Mouse (Mus musculus) T-helper 17 cell (primary cell): ENCODE results near the gene Pgbd5.

ENCODE experiments used
- in situ Hi-C, 2 experiments: fragments of 300-600 bp; cut with MboI, MseI; formaldehyde crosslinking; loops; 1 replicate in 1 of 2; 2 replicates in 1 of 2; pipeline ENCODE4 v1.15.1; 2025; ENCODE audit warnings: high pct_unique_total_duplicates in 2 of 2

Pgbd5 gene

DNA sequence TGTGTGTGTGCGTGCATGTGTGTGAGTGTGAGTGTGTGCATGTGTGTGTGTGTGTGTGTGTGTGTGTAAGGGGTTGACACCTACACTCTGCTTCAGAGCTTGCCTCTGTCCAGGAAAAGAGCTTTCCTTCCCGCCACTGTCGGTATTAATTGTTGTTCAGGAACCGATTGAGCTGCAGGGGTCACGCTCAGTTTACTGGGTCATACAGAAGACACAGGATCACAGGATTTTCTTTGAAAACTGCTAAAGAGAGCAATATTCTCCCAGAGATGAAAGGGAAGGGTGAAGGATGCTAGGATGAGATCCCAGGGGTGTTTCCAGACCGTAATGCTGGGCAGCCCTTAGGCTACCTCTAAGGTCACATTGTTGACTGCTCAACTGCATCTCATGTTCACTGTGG is at the start of gene Pgbd5:
Pgbd5 (minus strand) TSS at position 101 of the 400 bp plus-strand sequence.
- in situ Hi-C loops, result no loop called here

GRCm38 (mm10) chr8:124483356-124484115 is 44.1 kb upstream of the Pgbd5 start:
- in situ Hi-C loops, result no loop called here

DNA sequence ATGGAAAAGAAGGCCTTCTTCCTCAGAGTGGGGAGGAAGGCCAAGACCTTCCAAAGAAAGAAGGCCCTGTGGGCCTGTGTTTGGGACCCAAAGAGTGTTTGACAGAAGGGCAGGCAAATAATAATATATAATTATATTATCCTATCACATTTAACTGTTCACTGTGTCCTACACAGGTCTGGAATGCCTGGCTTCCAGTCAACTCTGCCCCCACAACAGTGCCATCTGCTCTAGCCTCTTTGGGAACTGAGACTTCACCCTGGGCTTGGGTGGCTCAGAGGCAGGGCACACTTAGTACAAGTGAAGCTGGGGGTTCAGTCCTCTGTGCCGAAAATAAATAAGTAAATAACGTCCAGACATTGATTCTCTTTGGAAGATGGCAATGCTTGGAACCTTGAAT is 43.3 kb upstream of the Pgbd5 start:
- in situ Hi-C loops, result no loop called here

DNA sequence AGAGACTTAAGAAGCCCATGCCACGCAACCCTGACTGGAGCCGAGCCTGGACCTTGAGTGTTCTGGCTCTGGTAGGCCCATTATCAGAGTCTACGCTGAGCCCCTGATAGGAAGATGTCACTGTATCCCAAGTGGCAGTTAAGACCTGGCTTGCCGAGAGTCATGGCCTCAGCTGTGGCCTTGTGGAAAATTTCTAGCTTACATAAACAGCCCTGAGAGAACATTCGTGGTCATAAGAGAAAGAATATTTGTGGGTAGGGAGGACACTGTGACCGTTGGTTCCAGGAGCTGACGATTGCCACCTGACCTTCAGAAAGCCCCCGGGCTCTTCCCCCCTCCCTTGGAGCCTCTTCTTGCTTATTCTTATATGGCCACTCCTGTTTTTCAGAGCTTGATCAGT is 40.9 kb upstream of the Pgbd5 start:
- in situ Hi-C loops, result no loop called here

DNA sequence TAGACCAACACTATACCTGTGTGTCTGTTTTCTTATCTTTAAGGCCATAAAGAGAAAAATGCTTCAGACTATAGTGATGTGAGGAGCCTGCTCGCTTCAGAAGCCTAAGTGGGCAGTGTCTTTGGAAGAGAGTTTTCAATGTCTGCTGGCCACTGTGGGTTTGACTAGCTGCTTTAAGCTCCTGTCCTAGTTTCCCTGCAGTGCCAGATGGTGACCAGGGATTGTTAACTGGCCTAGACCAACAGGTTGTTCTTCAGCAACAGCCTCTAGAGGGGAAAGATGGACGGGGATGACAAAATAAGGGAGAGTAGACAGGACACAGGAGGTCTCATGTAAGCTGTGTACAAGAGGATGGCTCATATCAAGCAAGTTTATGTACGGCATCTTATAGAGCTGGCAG is 39.8 kb upstream of the Pgbd5 start:
- in situ Hi-C loops, result loop anchor here in 1 of 2 experiments (10.0 kb wide), 1 partner anchor 794 kb away; no protein-coding TSS in a partner anchor

DNA sequence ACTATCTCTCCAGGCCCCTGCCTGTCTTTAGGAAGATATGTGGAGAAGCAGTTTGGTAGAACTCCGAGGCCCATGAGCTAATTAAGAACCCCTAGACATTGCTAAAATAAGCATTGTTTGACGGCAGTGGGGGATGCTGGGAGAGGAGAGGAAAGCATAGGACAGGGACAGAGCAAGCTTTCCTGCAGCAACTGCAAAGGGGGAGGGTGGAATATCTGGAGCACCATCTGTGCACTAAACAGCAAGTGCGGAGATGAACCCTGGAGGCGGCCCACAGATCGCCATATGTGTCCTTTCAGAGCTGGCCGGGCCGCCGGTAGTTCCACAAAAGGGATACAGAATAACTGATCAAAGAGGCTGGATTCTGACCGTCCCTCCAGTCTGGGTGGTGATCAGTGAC is 37.2 kb upstream of the Pgbd5 start:
- in situ Hi-C loops, result loop anchor here in 1 of 2 experiments (10.0 kb wide), 1 partner anchor 792 kb away; no protein-coding TSS in a partner anchor

DNA sequence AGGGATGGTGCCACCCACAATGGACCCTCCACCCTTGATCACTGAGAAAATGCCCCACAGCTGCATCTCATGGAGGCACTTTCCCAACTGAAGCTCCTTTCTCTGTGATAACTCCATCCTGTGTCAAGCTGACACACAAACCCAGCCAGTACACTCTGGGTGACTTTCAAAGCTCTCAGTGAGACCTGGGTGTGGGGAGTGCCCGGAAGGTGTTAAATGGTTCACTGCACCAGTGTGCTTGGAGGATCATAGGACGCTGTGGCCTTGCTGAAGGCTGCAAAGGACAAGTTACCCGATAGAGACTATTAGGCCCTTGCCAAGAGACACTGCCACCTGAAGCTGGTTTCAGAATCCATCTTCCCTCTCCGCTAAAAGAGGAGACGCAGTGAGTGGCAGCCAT is 36.2 kb upstream of the Pgbd5 start:
- in situ Hi-C loops, result loop anchor here in 1 of 2 experiments (10.0 kb wide), 1 partner anchor 791 kb away; no protein-coding TSS in a partner anchor

- in situ Hi-C loops, result loop anchor here in 1 of 2 experiments (5.0 kb wide), 1 partner anchor 83 kb away; no protein-coding TSS in a partner anchor
Measured at GRCm38 (mm10) chr8:124464641-124465040, 25.2 kb upstream of the Pgbd5 start.

DNA sequence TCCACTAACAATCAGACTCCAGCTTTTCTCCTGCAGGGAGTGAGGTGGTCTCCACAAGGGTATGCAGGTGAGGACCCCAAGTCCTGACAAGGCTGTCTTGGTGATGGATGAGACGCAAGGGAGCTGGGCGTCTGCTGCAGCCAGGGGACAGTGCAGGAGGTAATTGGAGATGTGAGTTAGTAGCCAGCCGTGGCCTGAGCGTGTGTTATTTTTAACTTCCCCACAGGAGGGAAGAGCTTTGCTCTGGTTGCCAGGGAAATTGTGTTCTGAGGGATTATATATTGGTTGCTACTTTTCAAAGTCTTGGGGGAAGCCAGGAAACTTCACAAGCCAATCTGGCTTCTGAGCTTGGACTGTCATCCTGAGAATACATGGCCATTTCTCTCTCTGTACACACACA is 23.7 kb upstream of the Pgbd5 start:
- in situ Hi-C loops, result no loop called here

- in situ Hi-C loops, result no loop called here
Measured at GRCm38 (mm10) chr8:124462192-124462591, 22.7 kb upstream of the Pgbd5 start.

DNA sequence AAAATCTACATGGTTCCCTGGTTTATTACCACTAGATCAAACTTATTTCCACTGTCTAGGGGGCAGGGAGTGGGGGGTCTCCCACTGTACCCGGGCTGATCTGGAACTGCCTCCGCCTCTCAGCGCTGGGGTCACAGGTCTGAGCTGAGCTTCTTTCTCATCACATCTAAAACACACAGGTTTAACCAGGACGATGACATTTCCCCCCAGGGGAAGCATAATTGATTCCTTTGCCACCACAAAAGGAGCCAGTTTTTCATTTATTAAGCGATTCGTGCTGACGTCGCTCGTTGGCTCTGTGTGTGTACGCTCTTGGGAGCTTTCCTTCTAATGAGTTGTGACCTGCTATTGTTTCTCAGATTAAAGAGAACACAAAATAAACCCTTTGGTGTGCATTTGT is 21.6 kb upstream of the Pgbd5 start:
- in situ Hi-C loops, result no loop called here

GRCm38 (mm10) chr8:124460660-124461059 is 21.2 kb upstream of the Pgbd5 start:
- in situ Hi-C loops, result no loop called here

DNA sequence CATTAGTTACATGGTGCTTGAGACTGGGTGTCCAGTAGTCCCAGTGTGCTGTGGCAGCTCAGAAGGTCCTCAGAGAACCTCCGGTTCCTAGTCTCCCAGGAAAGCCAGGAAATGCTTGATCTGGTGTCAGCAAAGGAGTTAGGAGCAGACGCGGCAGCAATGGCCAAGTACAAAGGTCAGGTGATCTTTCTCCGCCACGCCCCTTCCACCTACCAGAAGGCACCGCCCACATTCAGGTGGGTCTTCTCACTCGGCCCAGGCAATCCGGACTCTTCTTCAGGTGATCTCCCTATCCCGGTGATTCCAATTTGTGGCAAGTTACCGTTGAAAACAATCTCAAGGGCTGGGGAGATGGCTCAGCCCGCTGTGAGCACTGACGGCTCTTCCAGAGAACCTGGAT is 20.2 kb upstream of the Pgbd5 start:
- in situ Hi-C loops, result no loop called here

- in situ Hi-C loops, result no loop called here
Measured at GRCm38 (mm10) chr8:124455359-124455758, 15.9 kb upstream of the Pgbd5 start.

- in situ Hi-C loops, result no loop called here
Measured at GRCm38 (mm10) chr8:124450192-124450895, 10.9 kb upstream of the Pgbd5 start.

- in situ Hi-C loops, result loop anchor here in 1 of 2 experiments (5.0 kb wide), 1 partner anchor 328 kb away; no protein-coding TSS in a partner anchor
Measured at GRCm38 (mm10) chr8:124448962-124449670, 9.7 kb upstream of the Pgbd5 start.

DNA sequence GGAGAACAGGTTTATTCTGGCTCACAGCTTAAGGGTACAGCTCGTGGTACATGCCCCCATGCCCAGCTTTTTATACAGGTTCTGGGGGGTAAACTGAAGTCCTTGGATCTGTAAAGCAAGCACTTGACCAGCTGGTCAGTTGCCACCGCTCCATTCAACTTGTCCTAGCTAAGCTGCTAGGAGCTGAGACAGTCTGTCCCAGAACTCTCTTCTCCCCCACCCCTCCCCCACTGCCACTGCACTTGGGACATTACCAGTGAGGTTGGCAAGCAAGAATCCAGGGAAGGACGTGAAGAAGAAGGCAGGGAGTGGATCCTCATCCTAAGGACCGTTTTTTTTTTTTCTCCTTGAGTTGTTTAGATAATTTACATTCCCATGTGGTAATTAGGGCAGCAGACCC is 2.7 kb downstream of the Pgbd5 start:
- in situ Hi-C loops, result no loop called here

DNA sequence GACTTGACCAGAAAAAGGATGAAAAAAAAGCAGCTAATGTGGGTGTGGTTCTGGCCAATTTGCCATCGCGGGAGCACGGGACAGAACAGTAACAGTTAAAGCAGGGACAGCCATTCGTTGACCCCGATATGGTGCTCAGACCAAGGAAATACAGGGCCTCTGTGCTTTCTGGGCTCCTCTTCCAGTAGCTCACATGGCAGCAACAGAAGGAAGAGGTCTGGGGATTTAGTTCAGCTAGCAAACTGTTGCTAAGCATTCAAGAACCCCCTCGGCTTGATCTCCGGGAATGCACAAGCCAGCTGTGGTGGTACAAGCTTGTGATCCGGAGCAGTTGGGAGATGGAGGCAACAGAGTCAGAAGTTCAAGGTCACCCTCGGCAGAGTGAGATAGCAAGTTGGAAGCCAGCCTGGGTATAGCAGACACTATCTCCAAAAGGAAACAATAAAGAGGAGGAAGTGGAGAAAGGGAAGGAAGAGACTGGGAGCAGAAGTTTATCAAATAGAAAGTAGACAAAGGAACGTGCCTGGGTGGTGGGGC is 3.7 kb downstream of the Pgbd5 start:
- in situ Hi-C loops, result no loop called here

DNA sequence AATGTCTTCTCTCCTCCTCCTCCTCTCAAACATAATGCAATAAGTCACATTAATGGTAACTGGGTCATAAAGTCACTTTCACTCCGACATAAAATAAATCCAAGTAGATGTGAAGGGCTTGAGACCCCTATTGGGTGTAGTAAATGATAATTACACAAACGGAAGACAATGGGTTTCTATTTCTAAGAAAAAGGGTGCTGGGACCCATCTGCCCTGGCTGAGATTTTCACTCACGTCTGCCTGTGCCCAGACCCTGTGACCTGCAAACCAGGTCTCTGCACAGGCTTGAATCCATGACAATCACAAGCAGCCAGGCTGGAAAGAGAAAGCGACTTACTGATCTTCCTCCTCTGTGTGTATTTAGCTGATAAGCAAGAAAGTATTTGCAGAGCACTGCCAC is 4.3 kb downstream of the Pgbd5 start:
- in situ Hi-C loops, result no loop called here

DNA sequence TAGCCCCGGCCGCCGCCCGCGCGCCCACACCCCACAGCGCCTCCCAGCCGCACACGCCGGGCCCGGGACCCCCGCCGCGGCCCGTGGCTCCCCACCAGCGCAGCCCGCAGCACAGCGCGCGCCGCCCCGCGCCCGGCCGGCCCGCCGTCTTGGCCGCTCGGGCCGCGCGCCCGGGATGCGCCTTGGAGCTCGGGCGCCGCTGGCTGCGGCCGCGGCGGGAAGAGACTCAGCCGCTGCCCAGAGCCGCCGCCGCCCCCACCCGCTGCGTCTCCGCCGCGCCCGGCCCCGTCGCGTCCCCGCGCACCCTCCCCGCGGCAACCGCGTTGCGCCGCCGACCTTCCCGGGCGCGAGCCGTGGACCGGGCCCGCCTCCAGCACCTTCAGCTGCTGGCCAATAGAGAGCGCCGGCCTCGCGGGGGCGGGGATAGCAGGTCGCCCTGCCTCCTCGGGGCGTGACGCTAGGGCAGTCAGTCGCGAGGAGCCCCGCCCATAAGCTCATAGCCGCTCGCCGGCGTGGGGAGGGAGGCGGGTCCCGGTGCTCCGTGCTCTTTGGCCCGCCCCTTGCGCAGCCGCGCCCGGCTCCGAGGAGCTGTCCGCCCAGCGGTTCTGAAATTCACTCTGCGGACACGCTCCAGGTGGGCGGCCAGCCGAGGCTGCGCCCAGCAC is 5.2 kb downstream of the Pgbd5 start:
- in situ Hi-C loops, result no loop called here

DNA sequence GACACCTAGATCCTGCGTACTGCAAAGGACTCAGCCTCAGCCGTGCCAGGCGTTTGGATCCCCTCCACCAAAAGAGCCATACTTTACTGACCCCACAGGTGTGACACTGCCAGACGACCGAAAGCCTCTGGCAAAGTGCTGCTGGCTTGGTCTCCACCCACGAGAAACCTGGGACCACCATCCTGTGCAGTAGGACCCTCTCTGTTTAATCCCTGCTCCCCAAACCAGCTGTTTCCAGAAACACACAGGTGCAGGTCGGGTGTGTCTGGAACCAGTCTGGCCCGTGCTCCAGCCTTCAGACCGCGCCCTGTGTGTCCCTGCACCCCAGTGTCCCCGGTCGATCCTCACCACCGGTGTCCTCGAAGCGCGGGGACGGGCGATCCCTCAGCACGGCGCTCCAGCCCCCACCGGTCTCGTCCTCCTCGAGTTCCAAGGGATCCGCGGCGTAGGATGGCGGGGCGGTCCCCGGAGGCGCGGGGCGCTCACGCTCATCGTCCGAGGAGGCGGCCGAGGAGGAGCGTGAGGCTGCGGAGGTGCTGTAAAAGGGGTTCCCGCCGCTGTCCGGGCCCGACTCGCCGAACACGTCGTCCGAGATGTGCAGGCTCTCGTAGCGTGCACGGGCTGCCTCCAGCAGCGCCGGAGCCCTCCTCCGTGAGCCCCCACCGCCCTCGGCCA is 5.9 kb downstream of the Pgbd5 start:
- in situ Hi-C loops, result no loop called here
